Mouse (Mus musculus) c-Kit-positive CD71-positive TER-119-positive erythroid progenitor cells, embryonic 14.5 days (primary cell): ENCODE measurements around the gene Lrrc4c.

ENCODE experiments used
- DNase-seq: peaks from one replicate; pipeline ENCODE4 v3.0.0-alpha.2; 2013; ENCODE audit warnings: low spot score

Gene Lrrc4c

GRCm38 (mm10) chr2:97274651-97275050 lies 956.7 kb downstream of the Lrrc4c start:
- DNase-seq: no peak

GRCm38 (mm10) chr2:97284986-97285385 lies 967.0 kb downstream of the Lrrc4c start:
- no peak for DNase-seq

- no peak for DNase-seq
Observed at GRCm38 (mm10) chr2:97294216-97294615, 976.2 kb downstream of the Lrrc4c start.

GRCm38 (mm10) chr2:97299704-97300103 lies 981.7 kb downstream of the Lrrc4c start:
- DNase-seq: no peak

GRCm38 (mm10) chr2:97318008-97318407 lies 1000.0 kb downstream of the Lrrc4c start:
- no peak for DNase-seq

- DNase-seq: no peak
Observed at GRCm38 (mm10) chr2:97318536-97318935, 1000.6 kb downstream of the Lrrc4c start.

- DNase-seq: no peak
Observed at GRCm38 (mm10) chr2:97332084-97332682, 1014.2 kb downstream of the Lrrc4c start.

GRCm38 (mm10) chr2:97339627-97340026 lies 1021.7 kb downstream of the Lrrc4c start:
- no peak for DNase-seq

GRCm38 (mm10) chr2:97361235-97361634 lies 1043.3 kb downstream of the Lrrc4c start:
- DNase-seq: no peak

GRCm38 (mm10) chr2:97369978-97370377 lies 1052.0 kb downstream of the Lrrc4c start:
- DNase-seq: no peak

GRCm38 (mm10) chr2:97391437-97391836 lies 1073.5 kb downstream of the Lrrc4c start:
- no peak for DNase-seq

GRCm38 (mm10) chr2:97391876-97392275 lies 1073.9 kb downstream of the Lrrc4c start:
- DNase-seq: no peak

- no peak for DNase-seq
Observed at GRCm38 (mm10) chr2:97413066-97413465, 1095.1 kb downstream of the Lrrc4c start.

- no peak for DNase-seq
Observed at GRCm38 (mm10) chr2:97414416-97415362, 1096.7 kb downstream of the Lrrc4c start.

GRCm38 (mm10) chr2:97434140-97434539 lies 1116.2 kb downstream of the Lrrc4c start:
- DNase-seq: no peak

- DNase-seq: no peak
Observed at GRCm38 (mm10) chr2:97435616-97436015, 1117.6 kb downstream of the Lrrc4c start.

GRCm38 (mm10) chr2:97437767-97438166 lies 1119.8 kb downstream of the Lrrc4c start:
- DNase-seq: no peak

- no peak for DNase-seq
Observed at GRCm38 (mm10) chr2:97463573-97463972, 1145.6 kb downstream of the Lrrc4c start.

GRCm38 (mm10) chr2:97466243-97466793 lies 1148.3 kb downstream of the Lrrc4c start:
- DNase-seq: peak; percentile 11

GRCm38 (mm10) chr2:97467031-97467549 lies 1149.1 kb downstream of the Lrrc4c start:
- no peak for DNase-seq

- no peak for DNase-seq
Observed at GRCm38 (mm10) chr2:97467664-97468063, 1149.7 kb downstream of the Lrrc4c start.

GRCm38 (mm10) chr2:97468372-97468771 lies 1150.4 kb downstream of the Lrrc4c start:
- no peak for DNase-seq

GRCm38 (mm10) chr2:97469396-97469795 lies 1151.4 kb downstream of the Lrrc4c start:
- DNase-seq: no peak
